Mouse (Mus musculus): ENCODE data around the gene Nnmt.
A peak's percentile ranks its signal among the peaks of the same experiment; 100 is the strongest.

Nnmt gene

GRCm38 (mm10) chr9:48635576-48636350 is 30.8 kb upstream of the Nnmt start:
- no peak for DNase-seq (ENCODE audit: low read depth, low spot score)

- no peak for DNase-seq (ENCODE audit: low read depth, low spot score)
These were observed 28.2 kb upstream of the Nnmt start for GRCm38 (mm10) chr9:48633147-48633546.

GRCm38 (mm10) chr9:48619268-48619667 is 14.3 kb upstream of the Nnmt start:
- no peak for DNase-seq (ENCODE audit: low read depth, low spot score)

- DNase-seq (ENCODE audit: low read depth, low spot score), result peak; percentile 39
These were observed 13.6 kb upstream of the Nnmt start for GRCm38 (mm10) chr9:48618589-48618988.

- DNase-seq (ENCODE audit: low read depth, low spot score), result no peak
These were observed 13.2 kb upstream of the Nnmt start for GRCm38 (mm10) chr9:48618111-48618510.

GRCm38 (mm10) chr9:48617511-48618010 is 12.6 kb upstream of the Nnmt start:
- no peak for DNase-seq (ENCODE audit: low read depth, low spot score)

- no peak for DNase-seq (ENCODE audit: low read depth, low spot score)
These were observed 8.3 kb upstream of the Nnmt start for GRCm38 (mm10) chr9:48613221-48613620.

- no peak for DNase-seq (ENCODE audit: low read depth, low spot score)
These were observed 7.6 kb upstream of the Nnmt start for GRCm38 (mm10) chr9:48612542-48612941.

GRCm38 (mm10) chr9:48611032-48611431 is 6.1 kb upstream of the Nnmt start:
- DNase-seq (ENCODE audit: low read depth, low spot score), result no peak

- DNase-seq (ENCODE audit: low read depth, low spot score), result no peak
These were observed 4.8 kb upstream of the Nnmt start for GRCm38 (mm10) chr9:48609734-48610133.

GRCm38 (mm10) chr9:48607417-48607816 is 2.5 kb upstream of the Nnmt start:
- no peak for DNase-seq (ENCODE audit: low read depth, low spot score)

- no peak for DNase-seq (ENCODE audit: low read depth, low spot score)
These were observed 1.2 kb upstream of the Nnmt start for GRCm38 (mm10) chr9:48606171-48606570.

- DNase-seq (ENCODE audit: low read depth, low spot score), result no peak
These were observed 744 bp upstream of the Nnmt start for GRCm38 (mm10) chr9:48605697-48606096.

- no peak for DNase-seq (ENCODE audit: low read depth, low spot score)
These were observed 727 bp downstream of the Nnmt start for GRCm38 (mm10) chr9:48604226-48604625.

GRCm38 (mm10) chr9:48600881-48601280 is 4.1 kb downstream of the Nnmt start:
- DNase-seq (ENCODE audit: low read depth, low spot score), result peak; percentile 39

GRCm38 (mm10) chr9:48600066-48600465 is 4.9 kb downstream of the Nnmt start:
- peak; percentile 36 for DNase-seq (ENCODE audit: low read depth, low spot score)

GRCm38 (mm10) chr9:48597494-48597893 is 7.5 kb downstream of the Nnmt start:
- DNase-seq (ENCODE audit: low read depth, low spot score), result no peak

GRCm38 (mm10) chr9:48596924-48597323 is 8.0 kb downstream of the Nnmt start:
- no peak for DNase-seq (ENCODE audit: low read depth, low spot score)

- DNase-seq (ENCODE audit: low read depth, low spot score), result no peak
These were observed 11.0 kb downstream of the Nnmt start for GRCm38 (mm10) chr9:48593915-48594314.

GRCm38 (mm10) chr9:48590606-48591005 is 14.3 kb downstream of the Nnmt start:
- DNase-seq (ENCODE audit: low read depth, low spot score), result no peak

GRCm38 (mm10) chr9:48586332-48586731 is 18.6 kb downstream of the Nnmt start:
- DNase-seq (ENCODE audit: low read depth, low spot score), result peak; percentile 48

- no peak for DNase-seq (ENCODE audit: low read depth, low spot score)
These were observed 24.1 kb downstream of the Nnmt start for GRCm38 (mm10) chr9:48580808-48581207.

- DNase-seq (ENCODE audit: low read depth, low spot score), result no peak
These were observed 42.6 kb downstream of the Nnmt start for GRCm38 (mm10) chr9:48562388-48562787.
